Comparison of ENCODE assay signal across 8 mouse cellular contexts in genomic region chr3:146406007-146406341, GRCm38 (mm10). TPM values are rescaled to one million over a fixed set of nuclear protein-coding genes. Genes with fewer than 3 reads are reported as not detected.
DNase-seq lines count a peak whose midpoint lies in the region; ATAC-seq lines count a peak whose summit lies in the region.

No protein-coding gene starts in this region.

- WGBS in kidney, embryonic 15.5 days: 43% methylated on average over 5 of the region's 5 CpGs

- no peaks in the 10 kb centered on the region for H3K36me3 ChIP-seq in kidney, embryonic 15.5 days

- 0 out of 2 replicates have a peak, but pooled peaks have one; percentile 1 for ATAC-seq in kidney, embryonic 15.5 days (replicated peaks; ENCODE audit: low FRiP score)

- peak overlapping the region; percentile 94 for H3K4me2 ChIP-seq in kidney, embryonic 15.5 days

- peak overlapping the region; percentile 94 for H3K4me3 ChIP-seq in kidney, embryonic 15.5 days (replicated peaks)

- H3K4me1 ChIP-seq in kidney, embryonic 15.5 days: peaks cover 36% of the 10 kb centered on the region

- H3K9me3 ChIP-seq in kidney, embryonic 15.5 days (replicated peaks): peaks cover 5% of the 10 kb centered on the region; the same call in 1 of the 2 replicates

- no peaks in the 10 kb centered on the region for H3K27me3 ChIP-seq in kidney, embryonic 15.5 days

- peak; percentile 45 for DNase-seq in embryo, embryonic 10 days (ENCODE audit: low spot score)
- peak; percentile 85 for DNase-seq in fat pad, adult 2 months (ENCODE audit: extremely low read depth, low read depth, low spot score)
- DNase-seq in lung, postnatal 25 days (ENCODE audit: low spot score): peak; percentile 79
- DNase-seq in thymus, postnatal 0 days (ENCODE audit: low spot score): no peak
- DNase-seq in T-cell, adult 2 months (ENCODE audit: low spot score): no peak
- DNase-seq in cerebellum, adult 11-12 months: no peak
- no peak for DNase-seq in thymus, postnatal 25 days

- peak overlapping the region; percentile 94; the same call in 1 of the 2 replicates for H3K9ac ChIP-seq in kidney, embryonic 15.5 days

- H3K27ac ChIP-seq in kidney, embryonic 15.5 days: peak overlapping the region; percentile 78

RNA-seq across cellular contexts. Expression of gene Ssx2ip, which starts 1.5 kb away (rescaled TPM):
- 23.7 and 24.2 TPM in 2 replicates for polyA plus RNA-seq in kidney, embryonic 15.5 days (2015; fragmentation: Nextera tagmentation; extraction: Ambion mirVana)
- polyA plus RNA-seq in thymus, postnatal 0 days (2015; fragmentation: Nextera tagmentation; extraction: Ambion mirVana): 12.8 and 13.2 TPM in 2 replicates

RNA-seq across cellular contexts. Expression of gene Ctbs, which starts 43.6 kb away (rescaled TPM):
- polyA plus RNA-seq in kidney, embryonic 15.5 days (2015; fragmentation: Nextera tagmentation; extraction: Ambion mirVana): 12.2 and 12.9 TPM in 2 replicates
- 5.6 and 7.6 TPM in 2 replicates for polyA plus RNA-seq in thymus, postnatal 0 days (2015; fragmentation: Nextera tagmentation; extraction: Ambion mirVana)

Comparison
In these comparisons a context has a peak if more than half of its experiments do, and no peak if none do; other contexts are left out.
1. DNase-seq: peak in embryo, embryonic 10 days (single experiment), fat pad, adult 2 months (single experiment) and lung, postnatal 25 days (single experiment); none in thymus, postnatal 0 days (single experiment), T-cell, adult 2 months (single experiment), cerebellum, adult 11-12 months (single experiment) and thymus, postnatal 25 days (single experiment).